Mouse (Mus musculus): ENCODE data around the gene Clip1.

GRCm38 (mm10) chr5:123572357-123573186, 111.8 kb downstream of the Clip1 start, which contains the start of gene Vps33a:
- TF ChIP-seq GATA1 (IDR thresholded peaks at IDR 0.05; ENCODE audit: borderline replicate concordance, low read length), result no peak
- TF ChIP-seq FLI1 (IDR thresholded peaks at IDR 0.05; ENCODE audit: low read length), result no peak

All from megakaryocyte, embryonic 14.5 days (primary cell).